Mouse (Mus musculus) WW6 (cell line): ENCODE results near the gene Cacna1a.

Experiments
- DNase-seq: peaks from one replicate; pipeline ENCODE4 v3.0.0-alpha.2; 2013; ENCODE audit warnings: low read depth, low spot score

The Cacna1a gene

DNA sequence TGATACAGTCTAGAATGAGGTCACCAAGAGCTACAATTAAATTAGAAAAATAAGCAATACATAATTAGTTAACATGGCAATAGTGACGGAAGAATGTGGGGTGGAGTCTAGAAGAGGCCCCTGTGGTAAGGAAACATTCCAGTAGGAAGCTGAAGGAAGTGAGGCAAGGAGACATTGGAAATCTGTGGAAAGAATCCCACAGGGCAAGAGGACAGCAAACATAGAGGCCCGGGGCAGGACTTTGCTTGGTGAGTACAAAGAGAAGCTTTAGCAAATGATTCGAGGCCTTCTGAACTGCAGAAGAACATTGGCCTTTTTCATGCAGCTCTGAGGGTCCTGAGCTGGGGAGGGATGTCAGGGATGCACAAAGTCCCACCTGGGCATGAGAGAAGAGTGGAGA is at the start of gene Cacna1a:
Gene Cacna1a, plus strand, starts transcription at position 166 of the 400 bp plus-strand sequence.
- no peak for DNase-seq

DNA sequence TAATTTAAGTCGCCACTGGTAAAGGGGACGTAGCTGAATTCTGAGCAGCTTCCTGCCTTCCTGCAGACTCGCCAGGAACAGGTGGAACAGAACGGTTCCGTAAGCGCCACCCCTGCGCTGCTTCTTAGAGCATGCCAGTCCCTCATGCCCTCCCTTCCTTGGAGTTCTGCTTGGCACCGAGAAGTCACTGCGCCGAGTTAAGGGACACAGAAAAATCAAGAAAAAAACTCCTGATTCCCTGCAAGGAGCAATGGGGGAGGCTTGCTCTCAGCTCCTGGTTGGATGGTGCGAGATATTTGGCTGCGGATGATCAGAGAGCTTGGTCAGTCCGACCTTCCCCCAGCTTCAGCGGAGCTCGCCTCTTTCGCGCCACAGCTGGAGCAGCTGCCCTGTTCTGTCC is 49.7 kb upstream of the Cacna1a start:
- DNase-seq: no peak

DNA sequence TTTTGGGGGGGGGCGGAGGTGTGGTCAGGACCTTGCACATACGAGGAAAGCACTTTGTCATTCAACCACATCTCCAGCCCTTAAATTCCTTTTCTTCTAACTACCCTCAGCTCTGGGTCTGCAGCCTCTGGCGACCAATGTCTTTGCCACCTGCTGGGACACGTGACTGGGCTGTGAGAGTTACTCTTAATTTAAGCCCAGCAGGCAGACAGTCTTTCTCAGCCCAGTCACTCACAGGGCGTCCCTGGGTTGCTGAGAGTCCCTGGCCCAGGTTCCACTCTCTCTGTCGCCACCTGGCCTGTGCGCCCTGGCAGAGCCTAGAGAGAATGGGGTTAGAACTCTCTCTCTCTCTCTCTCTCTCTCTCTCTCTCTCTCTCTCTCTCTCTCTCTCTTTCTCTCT is 48.9 kb upstream of the Cacna1a start:
- DNase-seq: no peak

DNA sequence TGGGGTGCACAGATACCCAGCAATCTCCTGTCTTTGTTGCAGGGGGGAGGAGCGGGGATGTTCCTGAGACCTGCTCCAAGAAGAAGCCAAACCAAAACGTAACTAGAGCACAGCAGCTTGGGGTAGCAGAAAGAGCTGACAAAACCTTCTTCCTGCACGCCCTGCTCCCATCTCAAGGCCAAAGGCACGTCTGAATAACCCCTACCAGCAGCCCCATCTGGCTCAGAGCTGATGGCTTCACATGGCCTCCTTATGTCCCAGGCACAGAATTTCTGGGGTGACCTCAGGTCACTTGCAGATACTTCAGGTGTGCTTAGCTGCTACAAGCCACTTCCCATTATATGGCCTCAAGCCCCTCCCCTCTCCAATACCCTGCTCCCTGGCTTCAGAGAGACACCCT is 48.4 kb upstream of the Cacna1a start:
- no peak for DNase-seq

DNA sequence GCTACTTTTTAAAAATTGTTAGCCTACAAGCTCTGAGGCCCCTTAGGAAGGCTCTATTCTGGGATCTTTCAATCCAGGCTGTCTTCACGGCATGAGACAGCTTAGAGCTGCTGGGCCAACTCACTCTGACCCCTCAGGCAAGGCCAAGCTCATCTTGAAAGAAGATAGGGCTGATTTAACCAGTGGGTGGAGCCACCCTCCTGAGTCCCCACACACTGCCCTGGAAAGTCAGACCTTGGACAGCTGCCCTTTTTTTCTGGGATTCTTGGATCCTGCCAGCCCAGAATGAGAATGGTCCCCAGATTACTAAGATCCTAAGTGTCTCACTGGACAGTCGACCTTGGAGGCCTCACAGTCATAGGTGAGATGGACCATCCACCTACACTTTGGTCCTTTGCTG is 47.6 kb upstream of the Cacna1a start:
- DNase-seq: no peak

DNA sequence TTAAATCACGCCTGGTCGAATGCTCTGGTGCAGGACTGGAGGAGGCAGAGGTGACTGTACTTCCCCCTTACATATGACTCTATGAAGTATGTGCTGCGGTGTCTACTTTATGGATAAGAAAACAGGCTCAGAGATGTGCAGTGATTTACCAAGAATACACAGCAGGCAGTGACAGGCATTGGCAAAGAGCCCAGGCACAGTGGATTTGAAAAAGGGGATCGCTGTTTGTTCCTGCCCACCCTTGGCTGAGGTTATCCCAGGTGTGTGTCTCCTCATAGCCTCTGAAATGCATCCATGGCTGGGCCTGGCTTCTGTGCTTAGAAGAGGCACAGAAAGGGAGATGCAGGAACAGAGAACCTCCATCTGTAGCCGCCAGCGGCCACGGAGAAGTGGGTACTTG is 42.7 kb upstream of the Cacna1a start:
- DNase-seq: no peak

DNA sequence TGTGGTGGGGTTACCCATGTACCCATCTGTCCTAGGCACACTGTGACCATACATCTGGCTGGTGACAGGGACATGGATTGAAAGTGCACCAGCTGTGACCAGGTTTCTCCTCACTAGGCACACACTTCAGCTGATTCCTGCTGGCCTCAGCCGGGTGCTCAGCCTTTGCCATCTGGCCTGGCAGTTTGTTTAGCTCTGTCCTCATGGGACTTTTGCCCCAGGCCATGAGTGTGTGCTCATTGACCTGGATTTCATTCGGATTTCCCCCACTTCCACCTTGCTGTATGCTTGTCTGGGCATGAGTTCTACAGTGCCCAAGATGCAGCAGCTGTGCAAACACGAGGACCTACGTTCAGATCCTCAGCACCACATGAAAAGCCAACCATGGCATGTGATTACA is 41.8 kb upstream of the Cacna1a start:
- DNase-seq: no peak

DNA sequence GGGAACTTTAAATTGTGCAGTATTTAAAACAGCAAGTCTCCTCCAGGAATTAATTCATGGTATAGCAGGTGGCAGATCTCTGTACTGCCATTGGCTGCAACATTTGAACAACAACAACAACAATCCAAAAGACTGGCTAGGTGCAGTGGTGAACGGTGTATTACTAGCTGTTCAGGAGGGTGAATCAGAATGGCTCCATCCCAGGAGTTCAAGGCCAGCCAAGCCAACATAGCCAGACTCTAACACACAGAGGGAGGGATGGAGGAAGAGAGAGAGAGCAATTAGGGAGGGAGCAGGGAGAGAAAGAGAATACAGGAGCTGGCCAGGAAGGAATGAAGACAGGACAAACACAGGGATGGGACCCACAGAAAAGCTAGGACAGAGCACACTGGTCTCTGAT is 38.7 kb upstream of the Cacna1a start:
- DNase-seq: no peak

DNA sequence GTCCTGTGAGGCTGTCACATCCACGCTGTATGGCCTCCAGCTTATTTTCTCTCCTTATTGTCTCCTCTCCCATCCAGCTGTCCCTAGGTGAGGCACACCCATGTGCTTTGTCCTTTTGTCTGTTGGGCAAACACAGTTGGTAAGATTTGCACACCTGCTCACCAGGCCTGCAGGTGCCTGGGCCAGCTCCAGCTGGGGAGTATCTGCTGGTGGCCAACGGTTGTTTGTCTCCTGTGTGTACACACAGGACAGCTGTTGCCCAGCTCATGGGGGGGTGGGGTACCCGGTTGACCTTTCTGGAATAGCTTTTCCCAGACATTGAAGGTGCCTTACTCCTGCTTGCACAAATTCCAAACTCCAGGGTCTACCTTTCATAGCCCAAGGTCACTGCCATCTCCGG is 37.3 kb upstream of the Cacna1a start:
- no peak for DNase-seq

DNA sequence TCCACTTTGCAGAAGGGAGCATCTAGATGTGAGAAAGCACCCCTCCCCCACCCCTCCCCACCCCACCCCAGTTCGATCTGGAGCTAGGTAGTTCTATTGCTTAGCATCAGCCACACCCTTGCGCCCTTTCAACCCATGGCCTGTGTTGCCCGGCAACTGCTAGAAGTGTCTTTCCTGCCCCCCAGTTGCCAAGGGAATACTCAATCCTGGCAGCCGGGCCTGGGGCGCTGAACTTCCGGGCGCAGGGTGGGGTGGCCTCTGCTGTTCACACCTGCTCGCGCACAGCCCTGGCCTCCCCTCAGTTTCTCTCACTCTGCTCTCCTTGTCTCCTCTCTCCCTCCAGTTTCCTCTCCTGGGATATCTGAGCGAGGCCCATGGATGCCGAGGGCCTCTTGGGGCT is 31.8 kb upstream of the Cacna1a start:
- peak; percentile 52 for DNase-seq

DNA sequence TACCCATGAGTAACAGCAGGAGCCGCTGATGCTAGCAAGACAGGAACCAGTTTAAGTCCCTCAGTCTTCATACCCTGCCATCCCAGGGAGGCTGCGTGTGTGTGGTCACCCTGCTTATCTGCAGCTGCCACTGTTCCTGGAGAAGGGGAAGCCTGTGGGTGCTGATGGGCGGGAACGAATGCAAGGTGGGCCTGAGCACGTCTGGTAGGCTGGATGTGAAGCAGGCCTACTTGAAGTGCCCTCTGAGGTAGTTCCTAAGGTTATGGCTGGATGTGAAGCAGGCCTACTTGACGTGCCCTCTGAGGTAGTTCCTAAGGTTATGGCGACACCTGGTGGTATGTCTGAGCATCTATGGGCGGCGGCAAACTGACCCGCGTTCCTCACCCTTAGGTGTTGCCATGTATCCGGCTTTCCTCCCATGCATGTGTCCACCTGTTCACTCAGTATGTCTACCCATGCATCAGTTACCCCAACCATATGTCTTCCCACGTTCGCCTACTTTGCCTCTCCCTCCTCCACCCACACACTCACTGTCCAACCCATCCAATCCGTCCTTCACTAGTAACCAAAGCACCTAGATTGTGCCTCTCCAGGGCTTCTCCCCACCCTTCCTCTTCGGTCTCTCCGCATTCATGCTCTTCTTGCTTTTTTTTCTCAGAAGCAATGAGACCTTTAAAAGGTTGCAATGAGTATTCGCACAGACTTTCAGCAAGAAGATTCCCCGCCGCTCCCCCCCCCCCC is 30.4 kb upstream of the Cacna1a start:
- peak; percentile 76 for DNase-seq

DNA sequence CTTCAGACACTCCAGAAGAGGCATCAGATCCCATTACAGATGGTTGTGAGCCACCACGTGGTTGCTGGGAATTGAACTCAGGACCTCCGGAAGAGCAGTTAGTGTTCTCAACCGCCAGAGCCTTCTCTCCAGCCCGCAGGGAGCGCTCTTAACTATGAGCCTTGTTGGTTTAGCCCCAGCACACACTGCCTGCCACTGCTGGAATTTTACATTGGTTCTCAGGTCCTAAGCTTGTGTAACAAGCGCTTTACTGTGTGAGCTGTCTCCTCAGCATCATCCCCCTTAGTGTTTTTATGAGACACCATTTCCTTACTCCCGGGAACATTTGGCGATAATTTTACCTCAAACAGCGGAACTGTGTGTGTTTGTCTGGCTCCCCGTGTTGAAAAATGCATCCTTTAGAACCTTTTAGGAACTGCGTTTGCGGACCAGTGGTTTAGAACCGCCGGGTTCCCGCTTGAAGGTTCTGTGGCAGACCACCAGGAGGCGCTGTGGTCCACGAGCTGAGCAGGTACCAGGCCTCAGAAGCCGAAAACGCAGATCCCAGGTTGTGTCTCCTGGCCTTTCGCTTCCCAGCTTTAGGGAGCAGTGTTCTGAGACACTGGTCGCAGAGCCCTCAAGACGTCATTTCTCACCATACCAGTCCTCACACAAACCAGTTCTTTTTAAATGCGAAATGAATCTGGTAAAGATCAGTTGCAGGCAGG is 24.7 kb upstream of the Cacna1a start:
- DNase-seq: peak; percentile 79

DNA sequence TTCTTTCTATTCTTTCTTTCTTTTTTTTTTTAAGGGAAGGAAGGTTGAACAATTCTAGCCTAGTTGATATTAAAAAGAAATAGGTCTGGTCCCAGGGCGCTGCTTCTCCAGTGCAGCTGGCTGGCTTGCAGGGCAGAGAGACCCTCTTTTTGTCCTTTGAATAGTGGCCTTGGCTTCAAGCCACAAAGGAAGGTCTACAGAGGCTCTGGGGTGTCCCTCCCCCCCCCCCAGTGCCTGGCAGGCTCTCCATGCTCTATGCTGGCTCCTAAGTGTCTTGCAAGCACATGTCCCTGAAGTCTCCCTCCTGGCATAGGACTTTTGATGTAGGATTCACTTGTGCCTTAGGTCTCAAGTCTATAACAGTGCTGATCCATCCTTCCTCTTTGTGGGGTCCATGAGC is 23.0 kb upstream of the Cacna1a start:
- no peak for DNase-seq

DNA sequence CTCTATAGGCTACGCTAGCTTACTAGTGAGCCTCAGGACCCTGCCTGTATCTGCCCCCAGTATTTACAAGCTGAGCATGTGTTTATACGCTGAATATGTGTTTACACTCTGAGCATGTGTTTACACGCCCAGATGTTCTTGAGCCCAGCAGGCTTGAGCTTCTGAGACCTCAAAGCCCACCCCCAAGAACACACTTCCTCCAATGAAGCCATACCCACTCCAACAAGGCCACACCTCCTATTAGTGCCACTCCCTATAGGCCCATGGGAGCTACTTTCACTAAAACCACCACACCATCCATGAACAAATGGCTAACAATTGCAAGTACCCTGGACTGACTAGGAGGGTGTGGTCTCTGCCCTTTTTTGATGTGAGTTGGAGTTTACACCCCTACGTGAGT is 17.3 kb upstream of the Cacna1a start:
- DNase-seq: no peak

DNA sequence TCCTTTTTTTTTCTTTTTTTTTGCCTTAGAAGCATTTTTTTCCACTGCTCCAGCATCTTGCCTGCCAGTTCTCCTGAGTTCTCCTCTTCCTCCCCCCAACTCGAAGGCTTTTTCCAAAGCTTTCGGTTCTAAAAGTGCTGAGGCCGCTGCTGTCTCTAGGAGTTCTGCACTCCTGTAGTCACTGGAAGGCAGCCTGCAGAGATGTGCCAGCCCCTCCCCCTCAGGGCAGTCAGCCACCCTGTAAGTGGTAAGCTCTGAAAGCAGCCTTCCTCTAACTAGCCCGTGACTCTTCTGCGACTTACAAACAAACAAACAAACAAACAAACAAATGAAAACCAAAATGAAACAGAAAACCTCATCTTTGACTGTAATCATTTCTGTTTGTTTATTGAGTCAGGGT is 13.2 kb upstream of the Cacna1a start:
- no peak for DNase-seq

DNA sequence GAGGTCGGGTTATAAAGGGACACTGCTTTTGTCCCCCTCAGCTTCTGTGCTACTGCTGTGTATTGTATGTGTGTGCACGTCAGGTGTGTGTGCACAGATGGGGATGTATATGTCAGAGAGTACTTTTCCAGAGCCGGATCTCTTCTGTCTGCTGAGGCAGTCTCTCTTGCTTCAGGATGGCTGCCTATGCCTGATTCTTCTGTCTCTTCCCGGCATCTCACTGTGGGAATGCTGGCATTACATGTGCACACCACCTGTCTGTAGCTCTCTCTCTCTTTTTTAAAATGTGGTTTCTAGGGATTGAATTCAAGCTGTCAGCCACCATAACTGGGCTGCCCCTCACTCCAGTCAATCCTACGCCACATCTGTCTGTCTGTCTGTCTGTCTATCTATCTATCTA is 12.4 kb upstream of the Cacna1a start:
- DNase-seq: no peak

DNA sequence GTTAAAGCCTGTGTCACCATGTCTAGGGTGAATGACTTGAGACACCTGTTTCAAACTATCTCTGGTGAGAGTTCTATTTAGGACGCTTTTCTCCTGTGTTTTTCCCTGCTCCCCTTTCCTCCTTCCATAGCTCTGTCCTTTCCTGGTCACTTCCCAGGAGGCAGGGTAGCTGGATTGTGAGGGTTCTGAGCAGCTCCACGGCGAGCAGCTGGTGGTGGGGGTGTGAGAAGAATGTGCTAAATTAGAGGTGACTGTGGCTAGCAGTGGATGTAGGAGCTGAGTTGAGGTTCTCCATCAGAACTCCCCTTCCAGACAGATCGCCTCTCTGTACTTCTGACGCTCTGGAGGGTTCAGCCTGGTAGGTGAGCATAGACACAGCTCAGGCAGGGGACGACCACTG is 11.7 kb upstream of the Cacna1a start:
- DNase-seq: no peak

DNA sequence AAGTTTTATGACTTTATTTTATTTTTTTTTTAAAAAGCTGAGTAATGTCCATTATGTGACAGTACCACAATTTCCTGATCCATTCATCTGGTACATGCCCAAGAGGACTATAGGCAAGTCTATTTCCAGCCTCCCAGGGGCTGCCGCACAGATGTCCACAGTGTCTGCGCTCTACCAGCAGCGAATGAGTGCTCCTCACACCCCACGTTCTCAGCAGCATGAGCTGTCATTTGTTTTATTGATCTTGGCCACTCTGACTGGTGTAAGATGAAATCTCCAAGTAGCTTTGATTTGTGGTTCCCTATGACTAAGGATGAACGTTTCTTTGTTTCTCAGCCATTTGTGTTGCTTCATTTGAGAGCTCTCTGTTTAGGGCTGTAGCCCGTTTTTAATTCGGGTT is 6.6 kb upstream of the Cacna1a start:
- no peak for DNase-seq

DNA sequence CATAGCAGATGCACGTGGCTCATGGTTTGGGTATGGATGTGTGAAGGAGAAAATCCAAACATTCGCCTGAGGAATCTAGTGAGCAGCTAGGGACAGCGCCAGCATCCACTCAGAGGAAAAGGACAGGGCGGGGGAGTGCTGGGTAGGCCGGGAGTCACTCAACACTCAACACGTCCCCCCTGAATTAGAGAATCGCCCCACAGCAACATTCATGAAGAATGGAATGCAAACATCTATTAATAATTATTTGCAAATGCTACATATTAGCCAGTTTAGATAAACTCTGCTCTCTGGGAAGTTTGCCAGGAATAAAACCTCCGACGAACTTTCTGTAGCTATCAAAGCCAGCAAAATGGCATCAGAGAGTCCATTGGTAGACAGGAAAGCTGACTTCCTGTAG is 533 bp downstream of the Cacna1a start:
- no peak for DNase-seq

DNA sequence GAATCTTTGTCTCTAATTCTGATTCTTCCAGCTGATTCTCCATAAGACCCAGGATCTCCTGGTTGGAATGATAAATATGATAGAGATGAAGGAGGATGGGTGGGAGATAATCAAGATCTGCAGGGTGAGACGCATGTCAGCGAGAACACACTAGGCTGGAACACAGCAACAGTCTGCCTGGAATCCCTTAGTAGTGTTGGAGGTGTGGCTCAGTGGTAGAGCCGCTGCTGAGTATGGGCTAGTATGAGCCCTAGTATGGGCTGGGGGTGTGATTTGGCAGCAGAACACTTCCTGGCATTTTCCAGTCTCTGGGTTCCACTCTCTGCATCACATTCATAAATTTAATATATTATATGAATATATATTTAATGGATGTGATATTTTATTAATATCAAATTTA is 933 bp downstream of the Cacna1a start:
- DNase-seq: no peak

DNA sequence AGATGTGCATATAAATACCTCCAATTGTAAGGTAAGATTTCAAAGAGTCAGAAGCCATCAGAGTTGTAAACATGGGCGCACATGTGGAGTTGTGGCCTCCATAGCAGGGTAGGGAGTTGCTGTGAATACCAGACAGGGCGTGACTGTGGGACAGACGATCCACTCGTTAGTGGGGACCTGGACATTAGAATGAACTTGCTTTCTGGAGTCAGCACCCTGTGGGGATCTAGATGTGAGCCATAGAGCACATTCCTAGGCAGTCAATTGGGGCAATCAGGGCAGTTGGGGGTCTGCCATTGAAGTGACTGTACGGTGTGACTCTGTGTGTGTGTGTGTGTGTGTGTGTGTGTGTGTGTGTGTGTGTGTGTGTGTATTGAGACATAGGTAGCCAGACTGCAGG is 3.4 kb downstream of the Cacna1a start:
- no peak for DNase-seq

DNA sequence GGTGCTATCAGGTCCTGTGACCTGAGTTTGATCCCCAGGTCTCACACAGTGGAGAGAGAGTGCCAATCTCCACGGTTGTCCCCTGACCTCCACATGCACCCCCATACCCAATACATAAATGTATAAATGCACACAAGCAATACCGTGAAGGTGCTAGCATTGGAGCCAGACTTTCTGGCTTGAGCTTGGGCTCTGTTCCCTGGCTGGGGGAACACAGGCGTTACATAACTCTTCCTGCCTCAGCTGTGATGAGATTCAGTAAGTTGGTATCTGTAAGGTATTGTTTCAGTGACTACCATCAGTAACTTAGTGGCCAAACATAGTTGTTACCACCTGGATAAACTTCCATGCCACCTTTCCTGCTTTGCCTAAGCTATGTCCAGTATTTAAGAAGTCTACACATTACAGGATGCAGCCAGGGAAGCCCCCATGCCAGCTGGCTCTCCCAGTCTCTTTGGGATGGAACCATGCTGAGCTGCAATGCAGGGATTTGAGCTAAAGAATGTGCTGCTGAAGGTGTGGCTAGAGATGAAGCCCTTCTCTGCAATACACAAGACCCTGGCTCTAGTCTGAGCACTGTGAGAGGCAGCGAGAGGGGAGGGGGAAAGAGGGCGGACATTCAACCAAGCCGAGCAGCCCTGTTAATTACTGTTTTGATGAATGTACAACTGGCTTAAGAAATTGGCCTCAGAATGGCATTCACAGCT is 7.7 kb downstream of the Cacna1a start:
- peak; percentile 60 for DNase-seq
